Mouse (Mus musculus): ENCODE measurements around the gene Zmiz1. TPM values are rescaled to one million over a fixed set of nuclear protein-coding genes. Genes with fewer than 3 reads are reported as not detected.

Zmiz1 gene
- polyA plus RNA-seq, 1 experiment from 2014 or later, result 22.4 TPM

GRCm38 (mm10) chr14:25661185-25661920 is 202.4 kb downstream of the Zmiz1 start:
- WGBS, result 75% methylated on average over 17 of the region's 17 CpGs
- Histone ChIP-seq H3K27ac (ENCODE audit: low read length) (no peak overlapping the region), H3K9ac (ENCODE audit: low read length) (no peak overlapping the region), H3K4me3 (ENCODE audit: low read length) (no peak overlapping the region), H3K9me3 (ENCODE audit: control insufficient read depth, low read length) (no peaks in the 10 kb centered on the region), H3K27me3 (ENCODE audit: control insufficient read depth, insufficient read depth, low read depth, low read length) (no peaks in the 10 kb centered on the region), H3K36me3 (ENCODE audit: control insufficient read depth, insufficient read depth, low read length) (peaks cover 50% of the 10 kb centered on the region), H3K4me1 (replicated peaks; ENCODE audit: control insufficient read depth, insufficient read depth, low read length) (no peaks in the 10 kb centered on the region), H3K4me2 (ENCODE audit: low read depth, low read length) (no peak overlapping the region)
- ATAC-seq (ENCODE audit: low read depth), result no peak

GRCm38 (mm10) chr14:25663649-25664309 is 204.8 kb downstream of the Zmiz1 start:
- H3K9me3 ChIP-seq (ENCODE audit: control insufficient read depth, low read length), result no peaks in the 10 kb centered on the region
- 80% methylated on average over 7 of the region's 7 CpGs for WGBS
- no peak for ATAC-seq (ENCODE audit: low read depth)
- H3K4me2 ChIP-seq (ENCODE audit: low read depth, low read length), result no peak overlapping the region
- H3K36me3 ChIP-seq (ENCODE audit: control insufficient read depth, insufficient read depth, low read length), result peaks cover 28% of the 10 kb centered on the region
- H3K27me3 ChIP-seq (ENCODE audit: control insufficient read depth, insufficient read depth, low read depth, low read length), result no peaks in the 10 kb centered on the region
- H3K4me3 ChIP-seq (ENCODE audit: low read length), result no peak overlapping the region
- no peak overlapping the region for H3K9ac ChIP-seq (ENCODE audit: low read length)
- no peak overlapping the region for H3K27ac ChIP-seq (ENCODE audit: low read length)
- no peaks in the 10 kb centered on the region for H3K4me1 ChIP-seq (replicated peaks; ENCODE audit: control insufficient read depth, insufficient read depth, low read length)

GRCm38 (mm10) chr14:25664310-25664695 is 205.3 kb downstream of the Zmiz1 start:
- Histone ChIP-seq H3K9ac (ENCODE audit: low read length) (no peak overlapping the region), H3K4me3 (ENCODE audit: low read length) (no peak overlapping the region), H3K4me1 (replicated peaks; ENCODE audit: control insufficient read depth, insufficient read depth, low read length) (no peaks in the 10 kb centered on the region), H3K27ac (ENCODE audit: low read length) (no peak overlapping the region), H3K36me3 (ENCODE audit: control insufficient read depth, insufficient read depth, low read length) (peaks cover 25% of the 10 kb centered on the region), H3K4me2 (ENCODE audit: low read depth, low read length) (no peak overlapping the region), H3K27me3 (ENCODE audit: control insufficient read depth, insufficient read depth, low read depth, low read length) (no peaks in the 10 kb centered on the region), H3K9me3 (ENCODE audit: control insufficient read depth, low read length) (no peaks in the 10 kb centered on the region)
- no peak for ATAC-seq (ENCODE audit: low read depth)
- WGBS, result 84% methylated on average over 7 of the region's 7 CpGs

- Histone ChIP-seq H3K27ac (ENCODE audit: low read length) (no peak overlapping the region), H3K4me2 (ENCODE audit: low read depth, low read length) (no peak overlapping the region), H3K36me3 (ENCODE audit: control insufficient read depth, insufficient read depth, low read length) (peaks cover 23% of the 10 kb centered on the region), H3K4me3 (ENCODE audit: low read length) (no peak overlapping the region), H3K4me1 (replicated peaks; ENCODE audit: control insufficient read depth, insufficient read depth, low read length) (no peaks in the 10 kb centered on the region), H3K9ac (ENCODE audit: low read length) (no peak overlapping the region), H3K27me3 (ENCODE audit: control insufficient read depth, insufficient read depth, low read depth, low read length) (no peaks in the 10 kb centered on the region), H3K9me3 (ENCODE audit: control insufficient read depth, low read length) (no peaks in the 10 kb centered on the region)
- no peak for ATAC-seq (ENCODE audit: low read depth)
- 70% methylated on average over 19 of the region's 19 CpGs for WGBS
These were observed 206.5 kb downstream of the Zmiz1 start for GRCm38 (mm10) chr14:25665314-25665970.

GRCm38 (mm10) chr14:25666668-25667376 is 207.8 kb downstream of the Zmiz1 start:
- WGBS, result 87% methylated on average over 2 of the region's 2 CpGs

GRCm38 (mm10) chr14:25667587-25667986 is 208.6 kb downstream of the Zmiz1 start:
- no peaks in the 10 kb centered on the region for H3K4me1 ChIP-seq (replicated peaks; ENCODE audit: control insufficient read depth, insufficient read depth, low read length)
- 33% methylated on average over 3 of the region's 3 CpGs for WGBS
- H3K9me3 ChIP-seq (ENCODE audit: control insufficient read depth, low read length), result no peaks in the 10 kb centered on the region
- H3K27ac ChIP-seq (ENCODE audit: low read length), result no peak overlapping the region
- no peak for ATAC-seq (ENCODE audit: low read depth)
- H3K36me3 ChIP-seq (ENCODE audit: control insufficient read depth, insufficient read depth, low read length), result peaks cover 15% of the 10 kb centered on the region
- no peak overlapping the region for H3K4me3 ChIP-seq (ENCODE audit: low read length)
- H3K9ac ChIP-seq (ENCODE audit: low read length), result no peak overlapping the region
- H3K27me3 ChIP-seq (ENCODE audit: control insufficient read depth, insufficient read depth, low read depth, low read length), result no peaks in the 10 kb centered on the region
- H3K4me2 ChIP-seq (ENCODE audit: low read depth, low read length), result no peak overlapping the region

More at GRCm38 (mm10) chr14:25666668-25667376, 207.8 kb downstream of the Zmiz1 start:
- ATAC-seq (ENCODE audit: low read depth), result no peak
- H3K9ac ChIP-seq (ENCODE audit: low read length), result no peak overlapping the region
- H3K4me2 ChIP-seq (ENCODE audit: low read depth, low read length), result no peak overlapping the region
- no peaks in the 10 kb centered on the region for H3K4me1 ChIP-seq (replicated peaks; ENCODE audit: control insufficient read depth, insufficient read depth, low read length)
- H3K27me3 ChIP-seq (ENCODE audit: control insufficient read depth, insufficient read depth, low read depth, low read length), result no peaks in the 10 kb centered on the region
- H3K36me3 ChIP-seq (ENCODE audit: control insufficient read depth, insufficient read depth, low read length), result peaks cover 19% of the 10 kb centered on the region
- H3K27ac ChIP-seq (ENCODE audit: low read length), result no peak overlapping the region
- no peak overlapping the region for H3K4me3 ChIP-seq (ENCODE audit: low read length)
- no peaks in the 10 kb centered on the region for H3K9me3 ChIP-seq (ENCODE audit: control insufficient read depth, low read length)

GRCm38 (mm10) chr14:25679625-25680024 is 220.6 kb downstream of the Zmiz1 start:
- no peaks in the 10 kb centered on the region for H3K36me3 ChIP-seq (ENCODE audit: control insufficient read depth, insufficient read depth, low read length)
- no peak overlapping the region for H3K27ac ChIP-seq (ENCODE audit: low read length)
- ATAC-seq (ENCODE audit: low read depth), result no peak
- no peaks in the 10 kb centered on the region for H3K4me1 ChIP-seq (replicated peaks; ENCODE audit: control insufficient read depth, insufficient read depth, low read length)
- no peak overlapping the region for H3K9ac ChIP-seq (ENCODE audit: low read length)
- H3K4me3 ChIP-seq (ENCODE audit: low read length), result no peak overlapping the region
- H3K27me3 ChIP-seq (ENCODE audit: control insufficient read depth, insufficient read depth, low read depth, low read length), result no peaks in the 10 kb centered on the region
- no peaks in the 10 kb centered on the region for H3K9me3 ChIP-seq (ENCODE audit: control insufficient read depth, low read length)
- WGBS, result 49% methylated on average over 7 of the region's 7 CpGs
- H3K4me2 ChIP-seq (ENCODE audit: low read depth, low read length), result no peak overlapping the region

- ATAC-seq (ENCODE audit: low read depth), result no peak
- H3K9ac ChIP-seq (ENCODE audit: low read length), result no peak overlapping the region
- no peak overlapping the region for H3K4me2 ChIP-seq (ENCODE audit: low read depth, low read length)
- no peaks in the 10 kb centered on the region for H3K27me3 ChIP-seq (ENCODE audit: control insufficient read depth, insufficient read depth, low read depth, low read length)
- no peak overlapping the region for H3K27ac ChIP-seq (ENCODE audit: low read length)
- no peak overlapping the region for H3K4me3 ChIP-seq (ENCODE audit: low read length)
- no peaks in the 10 kb centered on the region for H3K36me3 ChIP-seq (ENCODE audit: control insufficient read depth, insufficient read depth, low read length)
- H3K9me3 ChIP-seq (ENCODE audit: control insufficient read depth, low read length), result no peaks in the 10 kb centered on the region
- no peaks in the 10 kb centered on the region; the same call in 1 of the 2 replicates for H3K4me1 ChIP-seq (replicated peaks; ENCODE audit: control insufficient read depth, insufficient read depth, low read length)
- 52% methylated on average over 6 of the region's 6 CpGs for WGBS
These were observed 223.0 kb downstream of the Zmiz1 start for GRCm38 (mm10) chr14:25682020-25682419.

Measured in lung, embryonic 16.5 days (tissue).